In the genomic region with DNA sequence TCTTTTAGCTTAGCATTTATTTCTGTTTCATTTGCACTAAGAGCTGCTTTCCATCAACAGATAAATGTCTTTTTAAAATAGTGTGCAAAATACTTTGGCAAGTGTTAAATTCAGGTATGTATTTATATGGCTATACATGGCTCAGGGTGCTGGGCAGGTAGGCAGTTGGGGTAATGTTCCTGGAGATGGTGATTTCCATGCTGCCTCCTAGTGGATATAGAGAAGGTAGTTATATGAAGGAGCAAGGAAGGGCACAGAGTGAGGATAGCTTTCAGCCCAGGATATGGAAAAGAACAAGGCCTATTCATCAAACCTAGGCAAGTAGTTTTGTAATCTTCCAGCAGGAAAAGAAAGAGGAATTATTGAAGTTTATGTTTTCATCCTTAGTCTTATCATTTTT, we compare ENCODE assay signal across 15 mouse cellular contexts.
DNase-seq lines count a peak whose midpoint lies in the region; ATAC-seq and TF ChIP-seq lines count a peak whose summit lies in the region.
"Had no signal": no experiment of that assay in that cellular context is flagged by ENCODE, and none has a peak within 500 bp of the region (broad histone marks: within the 10 kb centered on the region; RNA-seq: fewer than 3 reads in every experiment).

No protein-coding gene starts in this region.

- TF ChIP-seq EP300 in heart, postnatal 0 days (IDR thresholded peaks at IDR 0.05; ENCODE audit: low read depth) = no peak

- H3K4me1 ChIP-seq in heart, postnatal 0 days (ENCODE audit: control insufficient read depth, insufficient read depth) = no peaks in the 10 kb centered on the region
- H3K4me1 ChIP-seq in heart, embryonic 12.5 days (replicated peaks) = no peaks in the 10 kb centered on the region
- H3K4me1 ChIP-seq in lung, adult 2 months (ENCODE audit: control insufficient read depth, insufficient read depth, low read length) = no peaks in the 10 kb centered on the region
- H3K4me1 ChIP-seq: hindbrain, embryonic 10.5 days; limb, embryonic 13.5 days; midbrain, embryonic 10.5 days; stomach, embryonic 15.5 days had no signal

- H3K9me3 ChIP-seq in heart, postnatal 0 days (replicated peaks; ENCODE audit: control insufficient read depth, low read length) = no peaks in the 10 kb centered on the region
- no peaks in the 10 kb centered on the region for H3K9me3 ChIP-seq in heart, embryonic 12.5 days (replicated peaks)
- H3K9me3 ChIP-seq: hindbrain, embryonic 10.5 days; limb, embryonic 13.5 days; midbrain, embryonic 10.5 days; stomach, embryonic 15.5 days had no signal

- H3K27me3 ChIP-seq in heart, postnatal 0 days (ENCODE audit: control insufficient read depth, insufficient read depth, low read length) = no peaks in the 10 kb centered on the region
- H3K27me3 ChIP-seq in heart, embryonic 12.5 days (replicated peaks) = no peaks in the 10 kb centered on the region
- no peaks in the 10 kb centered on the region for H3K27me3 ChIP-seq in splenic B cell, adult 2 months (ENCODE audit: control insufficient read depth, insufficient read depth, low read length, poor library complexity, severe bottlenecking)
- H3K27me3 ChIP-seq: limb, embryonic 13.5 days; stomach, embryonic 15.5 days had no signal

- no peak for TF ChIP-seq POLR2A in lung, adult 2 months (IDR thresholded peaks at IDR 0.05; ENCODE audit: borderline replicate concordance, extremely low read depth, low read depth, low read length)

- no peak overlapping the region for H3K9ac ChIP-seq in heart, postnatal 0 days (replicated peaks; ENCODE audit: low read depth, low read length)
- no peak overlapping the region for H3K9ac ChIP-seq in heart, embryonic 12.5 days
- H3K9ac ChIP-seq: limb, embryonic 13.5 days; stomach, embryonic 15.5 days had no signal

- no peak for ATAC-seq in heart, postnatal 0 days (ENCODE audit: insufficient read depth, low read depth)
- no peak for ATAC-seq in heart, embryonic 12.5 days (ENCODE audit: insufficient number of reproducible peaks, low FRiP score)

- H3K4me2 ChIP-seq in heart, postnatal 0 days (ENCODE audit: low read depth, low read length) = no peak overlapping the region
- no peak overlapping the region for H3K4me2 ChIP-seq in heart, embryonic 12.5 days
- H3K4me2 ChIP-seq: limb, embryonic 13.5 days; stomach, embryonic 15.5 days had no signal

- H3K4me3 ChIP-seq in heart, postnatal 0 days (ENCODE audit: low read depth, low read length) = no peak overlapping the region
- H3K4me3 ChIP-seq in heart, embryonic 12.5 days = no peak overlapping the region
- no peak overlapping the region for H3K4me3 ChIP-seq in lung, adult 2 months (replicated peaks; ENCODE audit: extremely low read depth, low read depth, low read length)
- H3K4me3 ChIP-seq: hindbrain, embryonic 10.5 days; limb, embryonic 13.5 days; midbrain, embryonic 10.5 days; stomach, embryonic 15.5 days had no signal

- peak; percentile 50 for TF ChIP-seq CTCF in heart, postnatal 0 days (IDR thresholded peaks at IDR 0.05; ENCODE audit: low read depth)
- TF ChIP-seq CTCF in lung, adult 2 months (IDR thresholded peaks at IDR 0.05; ENCODE audit: insufficient read depth, low read length) = peak; percentile 20; the same call in 1 of the 2 replicates

- no peak overlapping the region for H3K27ac ChIP-seq in heart, postnatal 0 days (ENCODE audit: low read depth)
- no peak overlapping the region for H3K27ac ChIP-seq in heart, embryonic 12.5 days (ENCODE audit: poor library complexity, severe bottlenecking)
- H3K27ac ChIP-seq: hindbrain, embryonic 10.5 days; limb, embryonic 13.5 days; midbrain, embryonic 10.5 days; stomach, embryonic 15.5 days had no signal

- no peaks in the 10 kb centered on the region for H3K36me3 ChIP-seq in heart, postnatal 0 days (replicated peaks; ENCODE audit: control insufficient read depth, insufficient read depth, low read length)
- H3K36me3 ChIP-seq in heart, embryonic 12.5 days = no peaks in the 10 kb centered on the region
- H3K36me3 ChIP-seq in splenic B cell, adult 2 months (ENCODE audit: control insufficient read depth, insufficient read depth, low read length, poor library complexity, severe bottlenecking) = no peaks in the 10 kb centered on the region
- H3K36me3 ChIP-seq: hindbrain, embryonic 10.5 days; limb, embryonic 13.5 days; midbrain, embryonic 10.5 days; stomach, embryonic 15.5 days had no signal

- peak; percentile 54 for DNase-seq in heart, postnatal 0 days (ENCODE audit: low spot score)
- no peak for DNase-seq in lung, adult 2 months
- no peak for DNase-seq in lung, postnatal 14 days
- DNase-seq in brain, adult 2 months (ENCODE audit: low read depth, low spot score) = peak; percentile 43
- peak; percentile 23 for DNase-seq in splenic B cell, adult 2 months (ENCODE audit: low read depth, low spot score)
- DNase-seq in left cerebral cortex, adult 11 months (ENCODE audit: low spot score) = no peak
- DNase-seq: adrenal gland, postnatal 10 days; kidney, adult 11 months; kidney, postnatal 4 days; retina, postnatal 1 day had no signal

Comparison
In these comparisons a context has a peak if more than half of its experiments do, and no peak if none do; other contexts are left out.
1. DNase-seq: peak in heart, postnatal 0 days (single experiment), brain, adult 2 months (single experiment) and splenic B cell, adult 2 months (single experiment); none in lung, adult 2 months (single experiment), lung, postnatal 14 days (single experiment) and left cerebral cortex, adult 11 months (single experiment).